Mouse (Mus musculus): Measurements from ENCODE around the gene Adamtsl5.

Adamtsl5 gene

DNA sequence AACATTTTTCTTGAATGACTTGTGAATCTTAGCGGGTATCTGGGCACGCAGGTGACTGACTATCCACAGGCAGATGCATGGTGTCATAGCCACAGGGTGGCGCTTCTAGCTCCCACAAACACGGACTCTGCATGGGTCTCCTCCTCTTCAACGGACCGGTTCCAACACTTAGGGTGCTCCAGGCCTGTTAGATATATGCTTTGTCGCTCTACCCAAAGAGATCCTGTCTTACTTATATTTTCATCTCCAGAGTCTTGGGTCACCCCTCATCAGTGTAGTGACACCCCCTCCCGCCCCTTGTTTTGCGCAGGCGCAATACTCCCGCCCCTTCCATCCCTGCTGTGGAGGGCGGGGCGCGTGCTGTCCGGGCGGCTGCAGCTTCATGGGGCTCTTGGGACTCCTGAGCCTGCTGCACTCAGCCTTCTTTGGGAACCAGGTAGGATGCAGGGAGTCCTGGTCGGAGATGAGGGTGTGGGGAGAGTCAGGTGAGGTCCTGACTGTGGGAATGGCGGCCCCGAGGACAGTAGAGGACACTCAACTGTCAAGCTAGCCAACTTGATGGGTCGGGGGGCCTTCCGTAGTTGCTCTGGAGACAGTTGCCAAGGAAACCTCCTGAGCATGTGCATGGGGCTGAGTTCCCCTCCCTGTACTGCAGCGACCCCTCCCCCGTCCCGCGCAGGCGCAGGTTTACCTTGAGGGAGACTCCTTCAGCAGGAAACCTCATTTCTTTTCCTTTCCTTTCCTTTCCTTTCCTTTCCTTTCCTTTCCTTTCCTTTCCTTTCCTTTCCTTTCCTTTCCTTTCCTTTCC, 52.4 kb downstream of the Adamtsl5 start, which contains the start of gene Apc2:
Apc2 (plus strand) TSS at position 360 of the 808 bp plus-strand sequence.
- peak; percentile 89 for DNase-seq (ENCODE audit: low read depth, low spot score)

DNA sequence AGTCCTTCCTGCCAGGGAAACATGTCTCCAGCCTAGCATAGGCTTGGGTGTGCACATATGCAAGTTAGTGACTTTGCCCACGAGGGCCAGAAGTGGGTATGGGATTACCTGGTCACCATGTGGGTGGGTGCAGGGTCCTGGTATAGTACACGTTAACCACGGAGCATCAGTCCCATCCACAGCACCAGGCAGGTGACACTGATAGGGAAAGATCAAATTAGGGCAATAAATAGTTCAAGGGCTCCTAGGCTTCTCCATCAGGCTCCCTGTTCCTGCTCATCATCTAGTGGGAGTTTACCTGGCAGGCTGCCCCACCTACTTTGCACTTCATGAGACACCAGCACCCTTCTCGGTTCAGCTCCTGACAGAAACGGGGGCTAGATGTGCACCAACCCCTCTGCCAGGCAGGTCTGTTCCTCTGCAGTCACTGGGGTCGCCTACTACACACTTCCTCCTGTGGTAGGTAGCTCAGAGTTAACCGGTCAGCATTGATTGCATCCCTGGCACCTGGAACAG, 53.4 kb downstream of the Adamtsl5 start:
- no peak for DNase-seq (ENCODE audit: low read depth, low spot score)

DNA sequence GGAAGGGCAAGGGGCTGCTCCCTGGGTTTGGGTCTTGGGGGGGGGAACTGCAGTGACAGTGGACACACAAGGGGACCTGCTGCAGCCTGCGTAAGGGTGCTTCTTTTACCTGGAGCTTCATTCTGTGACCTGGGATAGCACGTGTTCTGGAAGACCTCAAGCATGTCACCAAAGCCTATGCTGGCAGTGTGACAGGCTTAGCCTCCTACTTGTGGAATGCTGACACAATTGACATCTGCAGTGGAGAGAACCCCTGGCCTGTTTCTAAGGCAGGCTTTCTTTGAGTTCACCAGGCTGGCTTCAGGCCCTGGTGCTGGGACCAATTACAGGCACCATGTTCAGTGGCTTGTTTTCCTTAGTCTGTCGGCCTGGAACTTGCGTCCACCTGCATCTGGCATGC, 53.9 kb downstream of the Adamtsl5 start:
- no peak for DNase-seq (ENCODE audit: low read depth, low spot score)

DNA sequence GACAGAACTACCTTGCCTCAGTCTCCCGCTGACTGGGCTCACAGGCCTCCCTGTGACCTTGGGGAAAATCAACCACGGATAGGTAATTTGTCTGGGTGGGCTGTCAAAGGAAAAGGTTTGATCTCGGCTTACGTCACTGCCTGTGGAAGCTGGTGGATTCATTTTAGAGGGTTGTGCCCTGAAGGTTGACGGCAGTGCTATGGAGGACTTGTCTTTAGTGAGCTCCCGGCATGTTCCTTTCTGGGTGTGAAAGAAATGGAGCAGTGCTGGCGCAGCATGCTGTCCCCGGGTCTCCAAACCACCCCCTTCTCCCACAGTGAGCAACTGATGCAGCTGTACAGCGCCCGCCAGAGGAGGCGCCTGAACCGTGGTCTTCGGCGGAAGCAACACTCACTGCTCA, 54.9 kb downstream of the Adamtsl5 start:
- no peak for DNase-seq (ENCODE audit: low read depth, low spot score)

DNA sequence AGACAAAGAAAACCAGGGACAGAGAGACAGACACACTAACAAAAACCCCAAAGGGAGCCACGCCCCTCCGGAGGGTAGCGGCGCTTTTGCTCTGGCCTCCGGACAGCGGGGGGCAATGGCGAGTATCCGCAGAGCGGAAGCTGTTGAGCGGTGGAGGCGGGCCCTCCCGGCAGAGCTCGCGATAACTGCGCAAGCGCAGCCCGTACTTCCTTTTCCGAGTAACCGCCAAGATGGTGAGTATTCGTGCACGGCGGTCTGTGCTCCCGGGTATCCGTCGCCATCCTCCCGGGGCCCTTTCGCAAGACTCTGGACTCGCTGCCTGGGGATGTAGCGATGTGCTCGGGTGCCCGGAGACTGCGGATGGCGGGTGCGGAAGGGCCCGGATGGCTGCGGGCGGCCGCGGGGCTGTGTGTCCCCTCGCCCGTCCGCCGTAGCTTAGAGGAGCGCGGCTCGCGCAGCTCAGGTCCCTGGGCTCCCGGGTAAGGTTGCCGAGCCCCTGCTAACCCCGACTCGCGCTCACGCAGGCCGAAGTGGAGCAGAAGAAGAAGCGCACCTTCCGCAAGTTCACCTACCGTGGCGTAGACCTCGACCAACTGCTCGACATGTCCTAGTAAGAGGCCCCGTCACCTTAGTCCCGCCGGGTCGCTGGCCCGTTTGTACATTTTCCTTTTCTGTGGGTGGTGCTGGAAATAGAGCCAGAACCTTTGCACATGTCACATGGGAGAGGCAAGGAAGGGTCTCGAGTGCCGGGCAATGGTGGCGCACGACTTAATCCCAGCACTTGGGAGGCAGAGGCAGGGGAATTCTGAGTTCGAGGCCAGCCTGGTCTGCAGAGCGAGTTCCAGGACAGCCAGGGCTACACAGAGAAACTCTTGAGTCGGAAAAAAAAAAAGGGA, 55.7 kb downstream of the Adamtsl5 start, which contains the start of gene Rps15:
Rps15 (plus strand) TSS at position 203 of the 896 bp plus-strand sequence.
- peak; percentile 98 for DNase-seq (ENCODE audit: low read depth, low spot score)

Measured in brain, adult 2 months (tissue).